Mouse (Mus musculus): ENCODE results near the gene Podxl2. TPM values are rescaled to one million over a fixed set of nuclear protein-coding genes. Genes with fewer than 3 reads are reported as not detected.

The Podxl2 gene
- polyA plus RNA-seq, 1 experiment from 2014 or later, result 355 TPM

DNA sequence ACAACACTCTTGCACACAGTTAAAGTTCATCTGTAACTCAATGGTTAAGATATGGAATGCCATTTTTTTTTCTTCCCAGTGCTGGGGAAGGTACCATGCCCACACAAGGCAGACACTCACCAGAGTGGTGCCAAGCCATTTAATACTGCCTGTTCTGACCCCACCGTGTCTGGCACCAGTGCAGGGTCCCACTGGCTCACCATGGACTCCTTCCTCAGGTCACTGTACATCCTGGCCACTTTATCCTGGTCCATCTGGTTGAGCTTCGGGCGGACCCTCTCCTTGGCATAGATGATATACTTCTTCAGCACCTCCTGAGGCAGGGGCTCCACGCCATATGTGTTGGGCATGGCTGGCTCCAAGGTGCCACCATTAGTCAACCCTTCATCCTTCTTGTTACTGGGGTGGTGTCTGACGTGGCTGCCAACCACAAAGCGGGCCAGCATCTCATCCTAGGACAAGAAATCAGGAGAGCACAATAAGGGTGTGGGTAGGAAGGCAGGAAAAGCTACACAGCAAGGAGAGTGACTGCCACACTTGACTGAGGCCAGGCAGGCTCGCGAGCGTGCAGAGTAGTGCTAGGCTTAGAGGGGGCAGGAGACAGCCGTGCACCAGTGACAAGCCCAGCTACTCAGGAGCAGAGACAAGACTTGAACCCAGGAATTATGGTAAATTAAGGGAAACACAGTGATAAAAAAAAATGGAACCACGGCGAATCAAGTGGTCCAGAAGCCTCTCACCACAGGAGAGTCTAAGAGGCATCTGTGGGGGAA, 11.0 kb upstream of the Podxl2 start:
- Histone ChIP-seq H3K9ac (no peak overlapping the region), H3K4me2 (no peak overlapping the region), H3K4me1 (peaks cover 14% of the 10 kb centered on the region), H3K27ac (peak overlapping the region; percentile 15; the same call in 1 of the 2 replicates), H3K4me3 (no peak overlapping the region), H3K27me3 (no peaks in the 10 kb centered on the region), H3K9me3 (replicated peaks) (no peaks in the 10 kb centered on the region), H3K36me3 (ENCODE audit: poor library complexity, severe bottlenecking) (peaks cover 88% of the 10 kb centered on the region)
- 87% methylated on average over 12 of the region's 12 CpGs for WGBS
- ATAC-seq, result no peak

GRCm38 (mm10) chr6:88884690-88885089, 9.8 kb upstream of the Podxl2 start:
- 95% methylated on average over 17 of the region's 17 CpGs for WGBS
- Histone ChIP-seq H3K4me2 (no peak overlapping the region), H3K4me1 (peaks cover 18% of the 10 kb centered on the region), H3K9me3 (replicated peaks) (no peaks in the 10 kb centered on the region), H3K4me3 (no peak overlapping the region), H3K9ac (no peak overlapping the region), H3K27ac (no peak overlapping the region), H3K27me3 (no peaks in the 10 kb centered on the region), H3K36me3 (ENCODE audit: poor library complexity, severe bottlenecking) (peaks cover 77% of the 10 kb centered on the region)
- no peak for ATAC-seq

DNA sequence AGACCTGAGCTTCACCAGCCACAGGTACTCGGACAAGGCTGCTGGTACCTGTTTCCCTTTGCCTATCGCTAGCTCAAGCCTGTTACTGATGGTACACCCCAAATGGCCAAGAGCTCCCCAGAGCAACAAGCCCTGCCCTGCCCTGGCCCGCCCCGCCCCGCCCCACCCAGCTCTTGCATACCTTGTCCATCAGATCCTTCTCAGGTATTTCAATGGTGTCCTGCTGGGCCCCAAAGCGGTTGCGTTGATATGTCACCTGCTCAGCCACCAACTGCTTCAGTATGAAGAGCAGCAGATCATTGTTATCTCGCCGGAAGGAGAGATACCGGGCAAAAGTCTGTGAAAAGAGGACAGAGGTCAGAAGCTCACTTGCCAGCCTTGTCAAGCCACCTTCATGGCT, 9.4 kb upstream of the Podxl2 start:
- 95% methylated on average over 10 of the region's 10 CpGs for WGBS
- peaks cover 72% of the 10 kb centered on the region for H3K36me3 ChIP-seq (ENCODE audit: poor library complexity, severe bottlenecking)
- H3K27me3 ChIP-seq, result no peaks in the 10 kb centered on the region
- no peak overlapping the region for H3K4me3 ChIP-seq
- H3K9ac ChIP-seq, result no peak overlapping the region
- ATAC-seq, result no peak
- H3K4me2 ChIP-seq, result no peak overlapping the region
- no peaks in the 10 kb centered on the region for H3K9me3 ChIP-seq (replicated peaks)
- H3K4me1 ChIP-seq, result peaks cover 18% of the 10 kb centered on the region
- no peak overlapping the region for H3K27ac ChIP-seq

DNA sequence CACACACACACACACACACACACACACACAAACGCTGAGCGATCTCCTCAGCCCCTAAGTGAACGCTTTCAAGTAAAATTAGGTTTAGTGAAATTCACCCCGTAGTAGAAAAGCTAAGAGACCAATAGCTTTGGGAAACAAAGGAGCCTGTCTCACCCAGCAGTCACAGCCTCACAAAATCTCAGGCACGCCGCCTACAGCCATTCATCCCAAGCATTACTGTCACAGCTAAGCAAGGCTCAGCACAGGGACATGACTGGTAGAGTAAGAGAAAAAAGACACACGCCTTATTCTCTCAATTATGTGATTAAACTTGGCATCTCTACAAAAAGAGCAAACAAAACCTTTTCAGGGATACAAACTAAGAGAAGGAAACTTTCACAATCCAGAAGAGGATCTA, 6.5 kb upstream of the Podxl2 start:
- H3K4me3 ChIP-seq, result no peak overlapping the region
- H3K9ac ChIP-seq, result no peak overlapping the region
- no peak overlapping the region for H3K4me2 ChIP-seq
- H3K4me1 ChIP-seq, result peaks cover 18% of the 10 kb centered on the region
- peak overlapping the region; percentile 74 for H3K27ac ChIP-seq
- H3K27me3 ChIP-seq, result no peaks in the 10 kb centered on the region
- peaks cover 43% of the 10 kb centered on the region for H3K36me3 ChIP-seq (ENCODE audit: poor library complexity, severe bottlenecking)
- WGBS, result 44% methylated on average over 7 of the region's 7 CpGs
- peak; percentile 68; the same call in 1 of the 2 replicates for ATAC-seq
- H3K9me3 ChIP-seq (replicated peaks), result no peaks in the 10 kb centered on the region

DNA sequence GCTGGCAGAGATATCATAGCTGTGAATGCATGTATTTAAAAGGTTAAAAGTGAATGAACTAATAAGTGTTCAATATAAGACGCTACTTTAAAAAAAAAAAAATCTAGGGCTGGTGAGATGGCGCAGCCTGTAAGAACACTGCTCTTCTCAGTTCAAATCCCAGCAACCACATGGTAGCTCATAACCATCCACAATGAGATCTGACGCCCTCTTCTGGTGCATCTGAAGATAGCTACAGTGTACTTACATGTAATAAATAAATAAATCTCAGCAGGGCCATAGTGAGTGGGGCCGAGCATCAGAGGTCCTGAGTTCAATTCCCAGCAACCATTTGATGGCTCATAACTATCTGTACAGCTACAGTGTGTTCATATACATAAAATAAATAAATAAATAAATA, 4.6 kb upstream of the Podxl2 start:
- ATAC-seq, result no peak
- Histone ChIP-seq H3K4me2 (no peak overlapping the region), H3K4me1 (peaks cover 18% of the 10 kb centered on the region), H3K9ac (no peak overlapping the region), H3K4me3 (no peak overlapping the region), H3K27me3 (no peaks in the 10 kb centered on the region; the same call in 1 of the 2 replicates), H3K9me3 (replicated peaks) (no peaks in the 10 kb centered on the region), H3K27ac (no peak overlapping the region), H3K36me3 (ENCODE audit: poor library complexity, severe bottlenecking) (peaks cover 25% of the 10 kb centered on the region)
- WGBS, result 66% methylated on average over 4 of the region's 4 CpGs

- Histone ChIP-seq H3K4me1 (peaks cover 46% of the 10 kb centered on the region), H3K27ac (peak overlapping the region; percentile 94), H3K36me3 (ENCODE audit: poor library complexity, severe bottlenecking) (0 out of 2 replicates have a peak, but pooled peaks cover 1% of the 10 kb centered on the region), H3K9ac (peak overlapping the region; percentile 98), H3K4me3 (peak overlapping the region; percentile 94), H3K9me3 (replicated peaks) (no peaks in the 10 kb centered on the region), H3K27me3 (no peaks in the 10 kb centered on the region; the same call in 1 of the 2 replicates), H3K4me2 (peak overlapping the region; percentile 84)
- ATAC-seq, result peak; percentile 66
- 2% methylated on average over 70 of the region's 74 CpGs for WGBS
Observed at GRCm38 (mm10) chr6:88873965-88874867, 628 bp downstream of the Podxl2 start.

DNA sequence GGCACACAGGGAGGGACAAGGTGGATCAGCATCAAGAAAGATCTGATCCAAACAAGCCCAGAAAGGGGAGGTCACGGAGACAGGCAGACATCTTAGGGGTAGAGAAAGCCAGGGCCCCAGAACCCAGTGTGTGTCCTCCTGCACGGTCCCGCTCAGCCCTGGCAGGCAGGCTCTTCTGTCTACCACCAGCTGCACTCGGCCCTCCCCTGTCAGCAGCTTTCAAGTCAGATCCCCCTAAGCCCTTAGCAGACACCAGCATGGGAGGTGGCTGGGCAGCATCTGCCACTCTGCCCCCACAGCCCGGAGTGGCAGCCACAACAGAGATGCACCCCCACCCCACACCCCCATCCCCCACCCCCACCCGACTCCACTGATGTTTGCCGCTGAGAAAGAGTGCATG, 2.0 kb downstream of the Podxl2 start:
- Histone ChIP-seq H3K27ac (peak overlapping the region; percentile 94), H3K4me2 (peak overlapping the region; percentile 84), H3K4me3 (peak overlapping the region; percentile 94), H3K9ac (peak overlapping the region; percentile 98), H3K27me3 (no peaks in the 10 kb centered on the region; the same call in 1 of the 2 replicates), H3K36me3 (ENCODE audit: poor library complexity, severe bottlenecking) (peaks cover 11% of the 10 kb centered on the region; the same call in 1 of the 2 replicates), H3K9me3 (replicated peaks) (no peaks in the 10 kb centered on the region), H3K4me1 (peaks cover 47% of the 10 kb centered on the region)
- peak; percentile 59 for ATAC-seq
- WGBS, result 25% methylated on average over 7 of the region's 7 CpGs

DNA sequence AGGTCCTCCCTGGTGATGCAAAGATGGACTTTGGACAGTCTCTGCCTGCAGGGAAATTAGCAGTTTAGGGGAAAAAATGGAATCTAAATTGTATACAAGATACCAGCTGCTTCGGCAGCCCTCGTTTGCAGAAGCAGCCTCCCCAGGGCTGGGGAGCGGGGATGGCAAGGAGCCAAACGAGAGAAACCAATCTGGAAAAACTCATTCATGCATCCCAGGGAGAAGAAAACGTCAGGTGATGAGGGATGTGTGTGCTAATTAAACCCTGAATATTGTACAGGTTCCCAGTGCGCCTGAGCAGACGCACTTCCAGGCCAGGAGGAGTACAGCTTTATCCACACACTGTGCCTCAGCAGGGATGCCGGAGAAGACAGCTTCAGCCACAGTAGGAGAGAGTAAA, 3.3 kb downstream of the Podxl2 start:
- H3K27ac ChIP-seq, result peak overlapping the region; percentile 94
- peak; percentile 22 for ATAC-seq
- peak overlapping the region; percentile 94 for H3K4me3 ChIP-seq
- peaks cover 16% of the 10 kb centered on the region; the same call in 1 of the 2 replicates for H3K36me3 ChIP-seq (ENCODE audit: poor library complexity, severe bottlenecking)
- H3K27me3 ChIP-seq, result no peaks in the 10 kb centered on the region; the same call in 1 of the 2 replicates
- H3K4me2 ChIP-seq, result peak overlapping the region; percentile 84
- peak overlapping the region; percentile 30; the same call in 1 of the 2 replicates for H3K9ac ChIP-seq
- no peaks in the 10 kb centered on the region for H3K9me3 ChIP-seq (replicated peaks)
- WGBS, result 18% methylated on average over 8 of the region's 8 CpGs
- peaks cover 47% of the 10 kb centered on the region for H3K4me1 ChIP-seq

- Histone ChIP-seq H3K27ac (peak overlapping the region; percentile 94), H3K4me2 (peak overlapping the region; percentile 84), H3K4me1 (peaks cover 47% of the 10 kb centered on the region), H3K27me3 (no peaks in the 10 kb centered on the region), H3K9ac (no peak overlapping the region), H3K4me3 (no peak overlapping the region), H3K9me3 (replicated peaks) (no peaks in the 10 kb centered on the region), H3K36me3 (ENCODE audit: poor library complexity, severe bottlenecking) (peaks cover 19% of the 10 kb centered on the region; the same call in 1 of the 2 replicates)
- ATAC-seq, result no peak
- WGBS, result 40% methylated on average over 4 of the region's 4 CpGs
Observed at GRCm38 (mm10) chr6:88870594-88870993, 4.2 kb downstream of the Podxl2 start.

DNA sequence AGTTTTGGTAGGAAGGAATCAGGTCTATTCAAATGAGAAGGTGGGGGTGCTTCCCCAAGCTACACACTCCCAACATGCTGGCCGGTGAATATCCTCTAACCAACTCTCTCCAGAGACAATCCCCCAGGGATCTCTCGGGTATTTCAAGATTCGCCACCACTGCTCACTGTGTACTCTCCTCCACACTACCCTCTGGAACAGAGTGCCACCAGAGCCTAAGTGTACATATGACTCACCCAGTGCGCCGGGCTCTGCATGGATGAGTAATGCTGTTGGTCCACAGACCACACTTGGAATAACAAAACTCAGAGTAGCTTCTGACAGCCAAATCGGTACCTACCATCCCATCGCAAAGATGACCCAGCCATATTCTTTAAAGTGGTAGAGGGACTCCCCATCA, 5.4 kb downstream of the Podxl2 start:
- H3K36me3 ChIP-seq (ENCODE audit: poor library complexity, severe bottlenecking), result peaks cover 29% of the 10 kb centered on the region
- no peaks in the 10 kb centered on the region for H3K9me3 ChIP-seq (replicated peaks)
- H3K27me3 ChIP-seq, result no peaks in the 10 kb centered on the region
- WGBS, result 88% methylated on average over 7 of the region's 7 CpGs
- no peak for ATAC-seq
- H3K9ac ChIP-seq, result no peak overlapping the region
- no peak overlapping the region for H3K4me2 ChIP-seq
- H3K27ac ChIP-seq, result no peak overlapping the region
- H3K4me1 ChIP-seq, result peaks cover 47% of the 10 kb centered on the region
- H3K4me3 ChIP-seq, result no peak overlapping the region

DNA sequence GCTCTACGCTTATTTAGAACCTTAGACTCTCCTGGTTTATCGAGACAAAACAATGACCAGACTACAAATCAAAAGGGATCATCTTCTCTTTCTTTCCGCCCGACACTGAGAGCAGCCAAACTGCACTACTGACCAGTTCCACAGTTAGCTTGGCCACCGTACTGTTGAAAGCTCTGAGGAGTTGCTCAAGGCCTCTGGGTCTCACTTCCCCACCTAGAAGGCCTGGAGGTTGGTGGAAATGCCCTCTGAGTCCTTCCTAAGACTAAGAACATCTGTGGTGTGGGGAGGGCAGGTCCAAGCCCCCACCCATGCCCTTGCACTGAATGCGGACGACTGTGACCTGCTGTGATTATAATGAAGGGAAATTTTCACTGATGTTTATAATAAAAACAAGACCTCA, 9.1 kb downstream of the Podxl2 start:
- ATAC-seq, result no peak
- WGBS, result 79% methylated on average over 7 of the region's 7 CpGs

GRCm38 (mm10) chr6:88860914-88861313, 13.9 kb downstream of the Podxl2 start:
- WGBS, result 13% methylated on average over 2 of the region's 2 CpGs
- Histone ChIP-seq H3K9ac (no peak overlapping the region), H3K27ac (no peak overlapping the region), H3K4me2 (no peak overlapping the region), H3K4me3 (no peak overlapping the region), H3K9me3 (replicated peaks) (peaks cover 3% of the 10 kb centered on the region; the same call in 1 of the 2 replicates), H3K27me3 (no peaks in the 10 kb centered on the region), H3K4me1 (no peaks in the 10 kb centered on the region), H3K36me3 (ENCODE audit: poor library complexity, severe bottlenecking) (peaks cover 87% of the 10 kb centered on the region)
- no peak for ATAC-seq

More for the DNA sequence above, 9.1 kb downstream of the Podxl2 start:
- no peak overlapping the region for H3K4me2 ChIP-seq
- H3K36me3 ChIP-seq (ENCODE audit: poor library complexity, severe bottlenecking), result peaks cover 64% of the 10 kb centered on the region
- H3K4me3 ChIP-seq, result no peak overlapping the region
- peaks cover 15% of the 10 kb centered on the region for H3K4me1 ChIP-seq
- peaks cover 3% of the 10 kb centered on the region; the same call in 1 of the 2 replicates for H3K9me3 ChIP-seq (replicated peaks)
- no peak overlapping the region for H3K27ac ChIP-seq
- 0 out of 2 replicates have a peak overlapping the region, but pooled peaks have one; percentile 12 for H3K9ac ChIP-seq
- no peaks in the 10 kb centered on the region for H3K27me3 ChIP-seq

Measured in forebrain, embryonic 13.5 days (tissue).